Mouse (Mus musculus) MEL (cell line): Measurements from ENCODE around the gene Sipa1l3. TPM values are rescaled to one million over a fixed set of nuclear protein-coding genes. Genes with fewer than 3 reads are reported as not detected.

Experiments
- DNase-seq: peaks from one replicate; pipeline ENCODE4 v3.0.0; 2011; ENCODE audit warnings: low read depth, low spot score
- H3K27ac ChIP-seq: 2 replicates; pipeline ENCODE4 v1.5.1; 2012; ENCODE audit warnings: low read depth, mild to moderate bottlenecking, control low read depth, low read length, moderate library complexity; ENCODE audit not compliant: control insufficient read depth
- H3K27me3 ChIP-seq, 2 experiments: fragments of 150-350 bp in 1 of 2; sonication (generic) in 1 of 2; 2 replicates each; pipeline ENCODE4 v1.6.1; 2012; ENCODE audit warnings: low read length in 2 of 2, mild to moderate bottlenecking in 2 of 2, improper control_type of control experiment in 1 of 2, moderate library complexity in 1 of 2; ENCODE audit not compliant: insufficient read depth in 2 of 2, control insufficient read depth in 1 of 2
- H3K36me3 ChIP-seq, 2 experiments: 2 replicates each; pipeline ENCODE4 v1.6.1; 2012 to 2014; ENCODE audit warnings: low read length in 2 of 2, improper control_type of control experiment in 1 of 2, inconsistent platforms in 1 of 2, mild to moderate bottlenecking in 1 of 2; ENCODE audit not compliant: insufficient read depth in 2 of 2, control insufficient read depth in 1 of 2
- H3K4me1 ChIP-seq, 2 experiments: fragments of 150-350 bp in 1 of 2; sonication (generic) in 1 of 2; 2 replicates each; pipeline ENCODE4 v1.6.1; 2012; ENCODE audit warnings: low read length in 2 of 2, improper control_type of control experiment in 1 of 2, mild to moderate bottlenecking in 1 of 2; ENCODE audit not compliant: insufficient read depth in 2 of 2, control insufficient read depth in 1 of 2
- H3K4me3 ChIP-seq, 2 experiments: fragments of 150-350 bp in 1 of 2; sonication (generic) in 1 of 2; 2 replicates each; pipeline ENCODE4 v1.5.1; 2012; ENCODE audit warnings: low read depth in 2 of 2, low read length in 2 of 2, mild to moderate bottlenecking in 2 of 2, moderate library complexity in 2 of 2, control low read depth in 1 of 2, improper control_type of control experiment in 1 of 2; ENCODE audit not compliant: control insufficient read depth in 1 of 2, insufficient read depth in 1 of 2
- H3K79me2 ChIP-seq: 2 replicates; pipeline ENCODE4 v1.6.1; 2012; ENCODE audit warnings: mild to moderate bottlenecking, low read length, moderate library complexity; ENCODE audit not compliant: control insufficient read depth, poor library complexity, insufficient read depth
- H3K9ac ChIP-seq: 2 replicates; pipeline ENCODE4 v1.6.1; 2012; ENCODE audit warnings: low read depth, mild to moderate bottlenecking, control low read depth, low read length, moderate library complexity; ENCODE audit not compliant: control insufficient read depth, poor library complexity, severe bottlenecking
- H3K9me3 ChIP-seq: fragments of 150-350 bp; sonication (generic); replicated peaks from 2 replicates; pipeline ENCODE4 v1.6.1; 2012; ENCODE audit warnings: mild to moderate bottlenecking, low read length, improper control_type of control experiment, moderate library complexity; ENCODE audit not compliant: insufficient read depth
- CHD1 ChIP-seq: IDR thresholded peaks from 2 replicates; pipeline ENCODE4 v1.6.1; 2012; ENCODE audit warnings: low read depth, mild to moderate bottlenecking, inconsistent platforms, low read length, improper control_type of control experiment
- CHD2 ChIP-seq: IDR thresholded peaks from 2 replicates; pipeline ENCODE4 v1.6.1; 2011; ENCODE audit warnings: low read length, improper control_type of control experiment
- E2F4 ChIP-seq: IDR thresholded peaks from 2 replicates; pipeline ENCODE4 v1.6.1; 2011; ENCODE audit warnings: low read depth, low read length, improper control_type of control experiment, borderline replicate concordance
- ELF1 ChIP-seq: IDR thresholded peaks from 2 replicates; pipeline ENCODE4 v1.6.1; 2014; ENCODE audit warnings: low read depth, mild to moderate bottlenecking, inconsistent platforms, low read length, improper control_type of control experiment, moderate library complexity
- EP300 ChIP-seq, 2 experiments: IDR thresholded peaks; 2 replicates each; pipeline ENCODE4 v1.6.1; 2011; ENCODE audit warnings: improper control_type of control experiment in 2 of 2, low read length in 2 of 2, low read depth in 1 of 2, mild to moderate bottlenecking in 1 of 2
- ETS1 ChIP-seq: IDR thresholded peaks from 2 replicates; pipeline ENCODE4 v1.6.1; 2012; ENCODE audit warnings: low read depth, mild to moderate bottlenecking, inconsistent platforms, low read length, improper control_type of control experiment, moderate library complexity
- GATA1 ChIP-seq: IDR thresholded peaks from 2 replicates; pipeline ENCODE4 v1.6.1; 2011; ENCODE audit warnings: low read depth, low read length, improper control_type of control experiment
- JUND ChIP-seq: IDR thresholded peaks from 2 replicates; pipeline ENCODE4 v1.6.1; 2011; ENCODE audit warnings: low read depth, mild to moderate bottlenecking, improper control_type of control experiment, low read length
- MAX ChIP-seq: IDR thresholded peaks from 2 replicates; pipeline ENCODE4 v1.6.1; 2011; ENCODE audit warnings: low read length, improper control_type of control experiment
- MAZ ChIP-seq: IDR thresholded peaks from 2 replicates; pipeline ENCODE4 v1.6.1; 2012; ENCODE audit warnings: low read depth, mild to moderate bottlenecking, inconsistent platforms, low read length, improper control_type of control experiment
- MYC ChIP-seq: IDR thresholded peaks from 2 replicates; pipeline ENCODE4 v1.6.1; 2011; ENCODE audit warnings: low read depth, mild to moderate bottlenecking, low read length, improper control_type of control experiment, moderate library complexity
- POLR2A ChIP-seq, 2 experiments: IDR thresholded peaks; 2 replicates each; pipeline ENCODE4 v1.6.1; 2011 to 2012; ENCODE audit warnings: low read length in 2 of 2, mild to moderate bottlenecking in 2 of 2, control low read depth in 1 of 2, improper control_type of control experiment in 1 of 2, low read depth in 1 of 2, moderate library complexity in 1 of 2; ENCODE audit not compliant: control insufficient read depth in 1 of 2, insufficient read depth in 1 of 2, poor library complexity in 1 of 2
- POLR2AphosphoS5 ChIP-seq: IDR thresholded peaks from 2 replicates; pipeline ENCODE4 v1.6.1; 2012; ENCODE audit warnings: low read depth, borderline replicate concordance, mild to moderate bottlenecking, inconsistent platforms, low read length, moderate library complexity, mixed read lengths
- SMC3 ChIP-seq: IDR thresholded peaks from 2 replicates; pipeline ENCODE4 v1.6.1; 2011; ENCODE audit warnings: low read depth, low read length, improper control_type of control experiment
- TBP ChIP-seq: IDR thresholded peaks from 2 replicates; pipeline ENCODE4 v1.8.0; 2011; ENCODE audit warnings: low read depth, low read length, improper control_type of control experiment
- USF1 ChIP-seq: IDR thresholded peaks from 2 replicates; pipeline ENCODE4 v1.6.1; 2014; ENCODE audit warnings: low read depth, mild to moderate bottlenecking, inconsistent platforms, low read length, improper control_type of control experiment, moderate library complexity
- ZC3H11A ChIP-seq: IDR thresholded peaks from 2 replicates; pipeline ENCODE4 v1.6.1; 2012; ENCODE audit warnings: low read depth, mild to moderate bottlenecking, inconsistent platforms, low read length, improper control_type of control experiment
- ZNF384 ChIP-seq: IDR thresholded peaks from 2 replicates; pipeline ENCODE4 v1.6.1; 2012; ENCODE audit warnings: low read depth, mild to moderate bottlenecking, inconsistent platforms, low read length, improper control_type of control experiment
- polyA plus RNA-seq, 2 experiments: library from polyadenylated mRNA; stranded (reverse) in 1 of 2; unstranded in 1 of 2; fragments of >175 nt in 1 of 2; fragments of >200 nt in 1 of 2; gene quantifications; 2 replicates each; pipeline versions ENCODE4 v1.2.1 to v1.2.4; 2012; ENCODE audit warnings: low replicate concordance in 2 of 2, low read depth in 1 of 2; ENCODE audit not compliant: insufficient read length in 2 of 2, insufficient read depth in 1 of 2, missing spikeins in 1 of 2
- total RNA-seq: library from RNA; depleted of rRNA; stranded (reverse); fragments of 300-350 nt; gene quantifications from 2 replicates; pipeline ENCODE4 v1.2.3, GENCODE M21; 2012

Gene Sipa1l3
- total and polyA plus RNA-seq, 3 experiments, result 14.9 to 49.4 TPM; not detected in 1

DNA sequence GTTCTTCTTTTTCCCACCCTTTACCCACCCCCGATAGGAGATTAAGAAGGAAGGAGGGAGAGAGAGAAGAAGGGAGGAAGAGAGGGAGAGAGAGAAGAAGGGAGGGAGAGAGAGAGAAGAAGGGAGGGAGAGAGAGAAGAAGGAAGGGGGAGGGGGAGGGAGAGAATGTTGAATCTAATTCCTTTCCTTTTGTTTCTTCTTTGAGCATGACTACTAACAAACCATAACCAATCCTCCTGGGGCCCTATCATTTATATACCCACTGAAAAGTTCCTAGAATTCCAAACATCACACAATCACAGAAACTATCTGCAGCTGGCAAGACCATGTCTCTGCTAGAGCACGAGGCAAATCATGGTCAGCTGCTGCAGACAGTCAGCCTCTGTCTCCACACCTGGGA, 32.7 kb downstream of the Sipa1l3 start:
- Histone ChIP-seq H3K9ac (no peak overlapping the region), H3K4me3 (no peak overlapping the region)

GRCm38 (mm10) chr7:29483556-29483955, 34.9 kb downstream of the Sipa1l3 start:
- no peaks in the 10 kb centered on the region for H3K27me3 ChIP-seq
- no peak for TF ChIP-seq POLR2A (IDR thresholded peaks at IDR 0.05; ENCODE audit: control insufficient read depth in 1 of 2, insufficient read depth in 1 of 2, low read depth in 1 of 2, low read length in 2 of 2, poor library complexity in 1 of 2)
- no peak for TF ChIP-seq CHD1
- TF ChIP-seq TBP, result no peak
- TF ChIP-seq POLR2AphosphoS5, result no peak
- TF ChIP-seq ETS1, result no peak
- TF ChIP-seq MAZ, result no peak
- no peak for TF ChIP-seq MAX
- TF ChIP-seq SMC3, result no peak
- TF ChIP-seq USF1, result no peak
- no peak for TF ChIP-seq ZC3H11A
- TF ChIP-seq MYC, result no peak
- TF ChIP-seq GATA1, result no peak
- no peak for TF ChIP-seq ELF1
- TF ChIP-seq E2F4, result no peak
- no peak for TF ChIP-seq ZNF384
- no peak for TF ChIP-seq EP300 (IDR thresholded peaks at IDR 0.05; ENCODE audit: low read depth in 1 of 2, low read length in 2 of 2)
- TF ChIP-seq CHD2, result no peak
- H3K36me3 ChIP-seq, result no peaks in the 10 kb centered on the region; a peak in 2 of 4 replicates
- no peak overlapping the region for H3K9ac ChIP-seq
- H3K27ac ChIP-seq, result no peak overlapping the region
- H3K4me1 ChIP-seq, result no peaks in the 10 kb centered on the region
- H3K79me2 ChIP-seq, result peaks cover 5% of the 10 kb centered on the region; the same call in 1 of the 2 replicates
- no peak overlapping the region for H3K4me3 ChIP-seq
- no peak for DNase-seq
- no peaks in the 10 kb centered on the region for H3K9me3 ChIP-seq

More for the DNA sequence above, 32.7 kb downstream of the Sipa1l3 start:
- Histone ChIP-seq H3K36me3 (no peaks in the 10 kb centered on the region; a peak in 2 of 4 replicates), H3K27ac (no peak overlapping the region), H3K4me1 (0 out of 4 replicates have a peak, but pooled peaks cover 0 to under 1% of the 10 kb centered on the region in 2 experiments), H3K9me3 (no peaks in the 10 kb centered on the region), H3K27me3 (no peaks in the 10 kb centered on the region), H3K79me2 (peaks cover 11% of the 10 kb centered on the region; the same call in 1 of the 2 replicates)
- TF ChIP-seq JUND, result no peak
- no peak for DNase-seq
